Mouse (Mus musculus): ENCODE measurements around the gene Slc30a1.

GRCm38 (mm10) chr1:191875006-191875405 is 31.6 kb upstream of the Slc30a1 start:
- no peak for TF ChIP-seq POLR2A (IDR thresholded peaks at IDR 0.05; ENCODE audit: borderline replicate concordance, extremely low read depth, insufficient read depth, insufficient read length, poor library complexity, severe bottlenecking)
- TF ChIP-seq CTCF (IDR thresholded peaks at IDR 0.05; ENCODE audit: borderline replicate concordance, extremely low read depth, insufficient read depth, insufficient read length), result no peak

Measured in brain, embryonic 14.5 days (tissue).